Mouse (Mus musculus) liver, embryonic 11.5 days (tissue): ENCODE results near the gene Gm15448. TPM values are rescaled to one million over a fixed set of nuclear protein-coding genes. Genes with fewer than 3 reads are reported as not detected.
"Not testable (repeated sequence)": the region's sequence is repeated elsewhere in the genome, so short reads cannot be mapped to it uniquely, and the experiment has no call there.

Experiments
- ATAC-seq: fragments of 200-750 bp; cut with Nextera tagmentation; replicated peaks from 2 replicates; pipeline ENCODE4 v1.8.0; 2017; ENCODE audit warnings: moderate number of reproducible peaks, mild to moderate bottlenecking, moderate TSS enrichment, moderate library complexity; ENCODE audit not compliant: low FRiP score
- DNase-seq: peaks from one replicate; pipeline ENCODE4 v3.0.0-alpha.2; 2017; ENCODE audit warnings: low spot score
- H3K27ac ChIP-seq: fragments of 300-500 bp; sonication (generic); 2 replicates; pipeline ENCODE4 v1.5.1; 2014; ENCODE audit warnings: mild to moderate bottlenecking, low read depth, low read length, control low read depth
- H3K27me3 ChIP-seq: fragments of 300-500 bp; sonication (generic); replicated peaks from 2 replicates; pipeline ENCODE4 v1.6.1; 2014; ENCODE audit warnings: low read length, mixed read lengths; ENCODE audit not compliant: control insufficient read depth, insufficient read depth
- H3K36me3 ChIP-seq: fragments of 300-500 bp; sonication (generic); 2 replicates; pipeline ENCODE4 v1.6.1; 2014; ENCODE audit warnings: mild to moderate bottlenecking, low read length, moderate library complexity, mixed read lengths; ENCODE audit not compliant: control insufficient read depth, insufficient read depth
- H3K4me1 ChIP-seq: fragments of 300-500 bp; sonication (generic); replicated peaks from 2 replicates; pipeline ENCODE4 v1.6.1; 2014; ENCODE audit warnings: low read length, mixed read lengths; ENCODE audit not compliant: control insufficient read depth, insufficient read depth
- H3K4me2 ChIP-seq: fragments of 300-500 bp; sonication (generic); 2 replicates; pipeline ENCODE4 v1.6.1; 2014; ENCODE audit warnings: mild to moderate bottlenecking, control low read depth, moderate library complexity
- H3K4me3 ChIP-seq: fragments of 300-500 bp; sonication (generic); 2 replicates; pipeline ENCODE4 v1.5.1; 2014; ENCODE audit warnings: low read depth, low read length, control low read depth
- H3K9ac ChIP-seq: fragments of 300-500 bp; sonication (generic); 2 replicates; pipeline ENCODE4 v1.6.1; 2014; ENCODE audit warnings: low read depth, low read length, control low read depth
- H3K9me3 ChIP-seq: fragments of 300-500 bp; sonication (generic); 2 replicates; pipeline ENCODE4 v1.6.1; 2016; ENCODE audit warnings: low read length, inconsistent platforms, mixed read lengths; ENCODE audit not compliant: control insufficient read depth
- WGBS: fragments of 180-500 bp; shearing (Covaris S2); extraction: QIAGEN DNeasy Blood & Tissue Kit; methylation state at CpG from one replicate; pipeline ENCODE4 v1.1.7; 2014; 5-methylcytosine and 5-hydroxymethylcytosine counted together
- polyA plus RNA-seq: library from polyadenylated mRNA; unstranded; fragments of >200 nt; fragmentation: Nextera tagmentation; extraction: Ambion mirVana; gene quantifications from 2 replicates; pipeline ENCODE4 v1.2.1, GENCODE M21; 2014

Gm15448 gene
- polyA plus RNA-seq, result 0.13 TPM in 1 of 2 replicates, not detected in the other

- not testable (repeated sequence) for H3K36me3 ChIP-seq, H3K4me3 ChIP-seq, H3K27me3 ChIP-seq, H3K4me2 ChIP-seq, H3K9ac ChIP-seq, H3K27ac ChIP-seq, DNase-seq, H3K9me3 ChIP-seq, H3K4me1 ChIP-seq, ATAC-seq
- 50% methylated on average over 1 of the region's 3 CpGs for WGBS
Observed at GRCm38 (mm10) chr7:3825599-3825998, at the start of gene Gm15448. TSS of gene Gm15448 (minus strand) at chr7:3825687.

- not testable (repeated sequence) for H3K4me1 ChIP-seq, H3K9ac ChIP-seq, H3K27ac ChIP-seq, DNase-seq, H3K4me2 ChIP-seq, H3K4me3 ChIP-seq, H3K9me3 ChIP-seq, H3K36me3 ChIP-seq, ATAC-seq, H3K27me3 ChIP-seq
- no CpG with 5 or more reads among the region's 1 CpGs for WGBS
Observed at GRCm38 (mm10) chr7:3875032-3875431, 49.5 kb upstream of the Gm15448 start.

DNA sequence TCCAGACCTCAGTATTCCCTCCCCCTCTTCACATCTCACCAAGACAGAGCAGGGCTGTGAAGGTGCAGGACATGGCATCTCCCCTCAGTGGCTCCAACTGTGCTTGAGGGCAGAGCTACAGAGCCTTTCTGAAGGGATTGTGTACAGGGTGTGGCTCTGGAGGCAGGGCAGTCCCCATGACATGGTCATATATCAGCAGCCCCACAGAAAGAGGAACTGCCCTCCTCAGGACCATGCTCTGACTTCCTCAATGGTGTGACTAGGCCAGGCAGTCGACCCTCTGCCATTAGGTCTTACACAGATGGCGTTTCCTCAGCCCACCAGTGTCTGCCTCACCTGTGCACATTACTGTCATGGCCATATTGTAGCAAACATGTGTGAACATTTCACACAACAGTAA, 19.5 kb upstream of the Gm15448 start, which contains the start of gene Pira2:
Gene Pira2 (minus strand): TSS at position 101 of the 400 bp plus-strand sequence.
- not testable (repeated sequence) for ATAC-seq

DNA sequence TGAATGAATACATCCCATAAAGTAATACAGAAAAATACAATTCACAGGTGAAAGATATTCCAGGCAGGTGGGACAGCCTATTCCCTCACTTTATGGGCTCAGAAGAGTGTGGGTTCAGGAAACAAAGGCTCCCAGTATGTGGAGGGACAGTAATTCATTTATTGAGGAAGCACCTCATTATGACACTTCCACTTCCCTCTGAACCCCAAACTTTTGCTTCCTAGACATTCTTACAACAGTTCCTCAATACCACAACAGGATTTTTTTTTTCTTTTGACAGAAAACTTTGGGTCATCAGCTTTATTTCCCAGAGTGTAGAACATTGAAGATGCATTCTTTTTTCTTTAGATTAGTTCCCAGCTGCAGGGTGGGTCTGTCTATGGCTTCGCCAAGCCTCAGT, 12.4 kb upstream of the Gm15448 start:
- H3K9me3 ChIP-seq, H3K9ac ChIP-seq, DNase-seq, H3K36me3 ChIP-seq, H3K4me3 ChIP-seq, H3K27me3 ChIP-seq, H3K27ac ChIP-seq, H3K4me2 ChIP-seq, H3K4me1 ChIP-seq, ATAC-seq: not testable (repeated sequence)
- WGBS, result no CpG with 5 or more reads among the region's 1 CpGs

More for the DNA sequence above, 19.5 kb upstream of the Gm15448 start, which contains the start of gene Pira2:
- H3K4me2 ChIP-seq, DNase-seq, H3K27ac ChIP-seq, H3K36me3 ChIP-seq, H3K4me1 ChIP-seq, H3K9ac ChIP-seq, H3K9me3 ChIP-seq, H3K4me3 ChIP-seq, H3K27me3 ChIP-seq: not testable (repeated sequence)
- no CpG with 5 or more reads among the region's 2 CpGs for WGBS

GRCm38 (mm10) chr7:3830633-3831032, 5.1 kb upstream of the Gm15448 start:
- H3K27me3 ChIP-seq, H3K4me3 ChIP-seq, DNase-seq, H3K4me1 ChIP-seq, H3K27ac ChIP-seq, H3K4me2 ChIP-seq, H3K9ac ChIP-seq, H3K9me3 ChIP-seq, ATAC-seq, H3K36me3 ChIP-seq: not testable (repeated sequence)

GRCm38 (mm10) chr7:3811912-3812311, 13.6 kb downstream of the Gm15448 start:
- not testable (repeated sequence) for H3K27ac ChIP-seq, H3K27me3 ChIP-seq, H3K36me3 ChIP-seq, DNase-seq, H3K4me3 ChIP-seq, H3K4me1 ChIP-seq, ATAC-seq, H3K4me2 ChIP-seq, H3K9ac ChIP-seq, H3K9me3 ChIP-seq

DNA sequence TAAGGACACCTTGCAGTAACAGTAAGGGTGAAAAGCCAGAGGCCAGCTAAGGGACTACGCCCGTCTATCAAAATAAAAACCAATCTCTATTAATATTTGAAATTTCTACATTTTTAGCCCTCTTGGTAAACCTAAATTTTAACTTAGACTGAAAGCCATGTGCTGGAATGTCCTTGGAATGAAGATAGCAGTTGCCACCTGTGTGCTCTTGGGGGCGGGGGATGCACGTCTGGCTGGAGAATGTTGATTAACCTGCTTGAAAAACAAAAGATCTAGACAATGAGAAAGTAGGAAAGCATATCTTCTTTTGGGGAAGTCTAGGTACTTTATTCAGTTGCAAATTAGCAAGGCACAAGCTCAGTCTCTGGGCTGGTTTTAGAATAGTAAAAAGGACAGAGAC, 22.6 kb downstream of the Gm15448 start:
- ATAC-seq, H3K27me3 ChIP-seq, H3K27ac ChIP-seq, H3K4me1 ChIP-seq, H3K36me3 ChIP-seq, H3K4me2 ChIP-seq, H3K4me3 ChIP-seq, DNase-seq, H3K9ac ChIP-seq, H3K9me3 ChIP-seq: not testable (repeated sequence)
- 79% methylated on average over 4 of the region's 4 CpGs for WGBS

DNA sequence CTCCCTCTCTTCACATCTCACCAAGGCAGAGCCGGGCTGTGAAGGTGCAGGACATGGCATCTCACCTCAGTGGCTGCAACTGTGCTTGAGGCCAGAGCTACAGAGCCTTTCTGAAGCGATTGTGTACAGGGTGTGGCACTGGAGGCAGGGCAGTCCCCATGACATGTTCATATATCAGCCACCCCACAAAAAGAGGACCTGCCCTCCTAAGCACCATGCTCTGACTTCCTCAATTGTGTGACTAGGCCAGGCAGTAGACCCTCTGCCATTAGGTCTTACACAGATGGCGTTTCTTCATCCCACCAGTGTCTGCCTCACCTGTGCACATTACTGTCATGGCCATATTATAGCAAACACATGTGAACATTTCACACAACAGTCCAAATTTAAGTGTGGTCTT, 25.5 kb downstream of the Gm15448 start:
- not testable (repeated sequence) for H3K27me3 ChIP-seq, H3K36me3 ChIP-seq, H3K4me2 ChIP-seq, H3K9me3 ChIP-seq, DNase-seq, H3K4me1 ChIP-seq, H3K4me3 ChIP-seq, H3K9ac ChIP-seq, H3K27ac ChIP-seq, ATAC-seq
- WGBS, result 70% methylated on average over 3 of the region's 3 CpGs

GRCm38 (mm10) chr7:3796286-3796685, 29.2 kb downstream of the Gm15448 start:
- H3K9me3 ChIP-seq, H3K4me1 ChIP-seq, DNase-seq, H3K27me3 ChIP-seq, H3K27ac ChIP-seq, H3K4me3 ChIP-seq, H3K9ac ChIP-seq, H3K4me2 ChIP-seq, H3K36me3 ChIP-seq, ATAC-seq: not testable (repeated sequence)
